Mouse (Mus musculus): ENCODE data around the gene Gm21976.

Gene Gm21976

GRCm38 (mm10) chr13:98354090-98354801, 74.6 kb downstream of the Gm21976 start, which contains the start of gene Foxd1:
Gene Foxd1 (plus strand): TSS chr13:98354242.
- DNase-seq (ENCODE audit: low read depth, low spot score) = no peak

GRCm38 (mm10) chr13:98354871-98355558, 75.3 kb downstream of the Gm21976 start:
- DNase-seq (ENCODE audit: low read depth, low spot score) = no peak

GRCm38 (mm10) chr13:98355559-98356111, 75.9 kb downstream of the Gm21976 start:
- no peak for DNase-seq (ENCODE audit: low read depth, low spot score)

- no peak for DNase-seq (ENCODE audit: low read depth, low spot score)
Measured at GRCm38 (mm10) chr13:98356176-98356972, 76.7 kb downstream of the Gm21976 start.

Data from c-Kit-negative CD71-positive TER-119-positive erythroid progenitor cells, embryonic 14.5 days (primary cell).